Mouse (Mus musculus): ENCODE measurements at regions not wholly inside any gene's neighbourhood (a gene's known extent, or its start where the extent isn't known, plus 50 kb on each side); places are given as distances from the start of the nearest gene placed in this dataset.

- DNase-seq: no peak
These were observed 291.9 kb upstream of the Thbs1 start for GRCm38 (mm10) chr2:117819701-117820225.

GRCm38 (mm10) chr2:117820708-117821107, 291.0 kb upstream of the Thbs1 start:
- no peak for DNase-seq

- DNase-seq: peak in 1 of 2 experiments; percentile 22
These were observed 286.6 kb upstream of the Thbs1 start for GRCm38 (mm10) chr2:117825088-117825487.

GRCm38 (mm10) chr2:117827278-117827677, 284.4 kb upstream of the Thbs1 start:
- no peak for DNase-seq

- DNase-seq: peak; percentile 18 to 19
These were observed 273.3 kb upstream of the Thbs1 start for GRCm38 (mm10) chr2:117838387-117838786.

- peak in 1 of 2 experiments; percentile 26 for DNase-seq
These were observed 271.3 kb upstream of the Thbs1 start for GRCm38 (mm10) chr2:117840406-117840805.

GRCm38 (mm10) chr2:117842309-117842986, 269.2 kb upstream of the Thbs1 start:
- DNase-seq: no peak

GRCm38 (mm10) chr2:117852442-117852841, 259.2 kb upstream of the Thbs1 start:
- DNase-seq: no peak

- DNase-seq: no peak
These were observed 249.4 kb upstream of the Thbs1 start for GRCm38 (mm10) chr2:117862301-117862700.

GRCm38 (mm10) chr2:117865119-117865518, 246.6 kb upstream of the Thbs1 start:
- no peak for DNase-seq

GRCm38 (mm10) chr2:117866946-117867345, 244.7 kb upstream of the Thbs1 start:
- no peak for DNase-seq

GRCm38 (mm10) chr2:117867409-117867808, 244.3 kb upstream of the Thbs1 start:
- DNase-seq: peak in 1 of 2 experiments; percentile 4

- no peak for DNase-seq
These were observed 242.8 kb upstream of the Thbs1 start for GRCm38 (mm10) chr2:117868857-117869256.

- no peak for DNase-seq
These were observed 240.0 kb upstream of the Thbs1 start for GRCm38 (mm10) chr2:117871507-117872282.

GRCm38 (mm10) chr2:117877816-117878215, 233.9 kb upstream of the Thbs1 start:
- no peak for DNase-seq

- DNase-seq: no peak
These were observed 229.5 kb upstream of the Thbs1 start for GRCm38 (mm10) chr2:117882136-117882535.

GRCm38 (mm10) chr2:117882890-117883289, 228.8 kb upstream of the Thbs1 start:
- DNase-seq: no peak

- DNase-seq: no peak
These were observed 225.2 kb upstream of the Thbs1 start for GRCm38 (mm10) chr2:117886516-117886915.

GRCm38 (mm10) chr2:117901311-117901710, 210.4 kb upstream of the Thbs1 start:
- DNase-seq: no peak

GRCm38 (mm10) chr2:117902837-117903236, 208.8 kb upstream of the Thbs1 start:
- DNase-seq: no peak

GRCm38 (mm10) chr2:117903705-117904104, 208.0 kb upstream of the Thbs1 start:
- no peak for DNase-seq

- DNase-seq: no peak
These were observed 205.2 kb upstream of the Thbs1 start for GRCm38 (mm10) chr2:117906509-117906908.

GRCm38 (mm10) chr2:117910781-117911180, 200.9 kb upstream of the Thbs1 start:
- DNase-seq: no peak
